Mouse (Mus musculus) midbrain, embryonic 12.5 days (tissue): ENCODE measurements at regions not wholly inside any gene's neighbourhood (a gene's known extent, or its start where the extent isn't known, plus 50 kb on each side); places are given as distances from the start of the nearest gene placed in this dataset.

ENCODE experiments used
- ATAC-seq: fragments of 200-750 bp; cut with Nextera tagmentation; 2 replicates; pipeline ENCODE4 v1.8.0; 2017; ENCODE audit warnings: low read depth, moderate TSS enrichment, moderate library complexity; ENCODE audit not compliant: low FRiP score
- H3K27ac ChIP-seq: fragments of 300-500 bp; sonication (generic); replicated peaks from 2 replicates; pipeline ENCODE4 v1.5.1; 2016; ENCODE audit warnings: mild to moderate bottlenecking
- H3K27me3 ChIP-seq: fragments of 300-500 bp; sonication (generic); 2 replicates; pipeline ENCODE4 v1.6.1; 2016; ENCODE audit warnings: mild to moderate bottlenecking
- H3K36me3 ChIP-seq: fragments of 300-500 bp; sonication (generic); 2 replicates; pipeline ENCODE4 v1.6.1; 2016
- H3K4me1 ChIP-seq: fragments of 300-500 bp; sonication (generic); 2 replicates; pipeline ENCODE4 v1.6.1; 2016
- H3K4me2 ChIP-seq: fragments of 300-500 bp; sonication (generic); replicated peaks from 2 replicates; pipeline ENCODE4 v1.6.1; 2016; ENCODE audit warnings: mild to moderate bottlenecking, moderate library complexity
- H3K4me3 ChIP-seq: fragments of 300-500 bp; sonication (generic); 2 replicates; pipeline ENCODE4 v1.5.1; 2016; ENCODE audit warnings: mild to moderate bottlenecking
- H3K9ac ChIP-seq: fragments of 300-500 bp; sonication (generic); replicated peaks from 2 replicates; pipeline ENCODE4 v1.6.1; 2016; ENCODE audit warnings: mild to moderate bottlenecking, moderate library complexity
- H3K9me3 ChIP-seq: fragments of 300-500 bp; sonication (generic); 2 replicates; pipeline ENCODE4 v1.6.1; 2016; ENCODE audit warnings: mild to moderate bottlenecking
- WGBS: fragments of 180-500 bp; shearing (Covaris S2); methylation state at CpG from one replicate; pipeline ENCODE4 v1.1.7; 2016; 5-methylcytosine and 5-hydroxymethylcytosine counted together

DNA sequence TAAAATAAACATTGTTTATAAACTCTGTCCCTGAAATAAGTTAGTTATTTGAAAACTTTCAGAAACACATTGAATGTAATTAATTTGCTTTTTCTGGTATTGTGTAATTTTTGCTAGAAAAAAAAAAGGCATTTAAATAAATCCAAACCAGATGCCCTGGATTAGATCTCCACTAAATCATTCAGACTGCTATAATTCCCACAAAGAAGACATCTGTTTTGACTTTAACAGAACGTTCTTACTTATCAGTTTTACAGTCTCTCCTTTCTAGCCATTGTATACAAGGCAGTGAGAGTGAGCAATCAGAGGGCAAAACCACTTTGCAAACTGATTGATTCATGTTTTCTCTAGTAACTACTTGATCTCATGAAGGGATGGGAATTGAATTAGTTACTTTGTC, 478.8 kb downstream of the Slitrk6 start:
- Histone ChIP-seq H3K9me3 (no peaks in the 10 kb centered on the region), H3K27me3 (no peaks in the 10 kb centered on the region), H3K27ac (no peak overlapping the region), H3K4me3 (no peak overlapping the region), H3K4me1 (no peaks in the 10 kb centered on the region), H3K9ac (no peak overlapping the region), H3K36me3 (no peaks in the 10 kb centered on the region), H3K4me2 (no peak overlapping the region)
- 44% methylated on average over 1 of the region's 1 CpGs for WGBS
- no peak for ATAC-seq

DNA sequence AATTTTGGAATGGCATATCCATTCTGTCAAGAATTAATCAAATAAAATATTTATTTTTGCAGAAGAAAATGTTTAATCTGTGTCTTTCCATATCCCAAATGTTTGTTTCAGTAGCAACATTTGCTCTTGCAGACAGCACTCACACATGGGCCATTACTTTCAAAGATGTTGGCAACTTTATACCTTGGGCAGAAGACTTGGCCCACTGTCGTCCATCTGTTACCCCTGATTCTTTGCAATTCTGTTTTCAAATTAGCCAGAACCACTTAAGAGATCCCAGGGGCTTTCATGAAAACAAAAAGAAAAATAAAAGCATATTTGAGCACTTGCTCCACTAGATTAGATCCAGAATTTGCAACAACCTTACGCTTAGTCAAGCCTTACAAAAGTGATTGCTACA, 483.7 kb downstream of the Slitrk6 start:
- no peaks in the 10 kb centered on the region for H3K36me3 ChIP-seq
- ATAC-seq, result no peak
- no peak overlapping the region for H3K27ac ChIP-seq
- no peaks in the 10 kb centered on the region for H3K4me1 ChIP-seq
- H3K4me2 ChIP-seq, result no peak overlapping the region
- H3K9ac ChIP-seq, result no peak overlapping the region
- no peaks in the 10 kb centered on the region for H3K27me3 ChIP-seq
- 86% methylated on average over 2 of the region's 2 CpGs for WGBS
- no peaks in the 10 kb centered on the region for H3K9me3 ChIP-seq
- H3K4me3 ChIP-seq, result no peak overlapping the region

DNA sequence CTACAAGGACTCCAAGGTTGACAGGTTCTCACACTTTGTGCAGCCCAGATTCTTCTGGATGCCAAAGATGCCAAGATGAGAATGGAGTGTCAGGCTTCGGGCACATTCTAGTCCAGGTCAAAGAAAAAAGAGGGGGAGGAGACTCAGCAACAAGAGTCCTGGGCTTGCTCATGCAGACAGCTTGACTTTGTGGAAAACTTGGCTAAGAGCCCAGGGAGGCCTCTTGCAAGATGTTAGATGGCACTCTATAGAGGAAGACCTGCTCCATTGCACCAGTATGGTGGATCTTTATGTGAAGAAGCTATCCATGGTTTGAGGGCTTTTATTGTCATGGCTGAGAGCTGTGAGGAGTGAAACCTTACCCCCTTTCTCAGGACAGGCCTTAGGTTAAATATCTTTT, 510.5 kb downstream of the Slitrk6 start:
- no peaks in the 10 kb centered on the region for H3K36me3 ChIP-seq
- no peaks in the 10 kb centered on the region for H3K4me1 ChIP-seq
- no peak overlapping the region for H3K4me3 ChIP-seq
- no peak overlapping the region for H3K9ac ChIP-seq
- H3K9me3 ChIP-seq, result no peaks in the 10 kb centered on the region
- H3K4me2 ChIP-seq, result no peak overlapping the region
- no peaks in the 10 kb centered on the region for H3K27me3 ChIP-seq
- no peak for ATAC-seq
- H3K27ac ChIP-seq, result no peak overlapping the region
- WGBS, result 95% methylated on average over 1 of the region's 1 CpGs

DNA sequence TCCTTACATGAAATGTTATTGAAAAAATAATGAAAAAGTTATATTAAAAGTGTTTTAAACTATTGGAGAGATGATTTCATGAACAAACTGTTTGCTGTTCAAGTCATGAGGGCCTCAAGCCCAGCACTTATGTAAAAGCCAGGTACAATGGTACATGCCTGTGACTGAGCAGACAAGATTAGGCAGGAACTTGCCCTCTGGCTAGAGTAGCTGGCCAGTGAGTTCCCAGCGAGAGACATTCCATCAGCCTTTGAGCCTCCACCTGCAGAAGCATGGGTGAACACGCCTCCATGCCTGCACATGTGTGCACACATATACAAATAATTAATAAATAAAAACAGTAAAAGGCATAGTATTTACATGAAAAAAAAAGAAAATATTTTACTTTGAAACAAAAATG, 511.4 kb downstream of the Slitrk6 start:
- Histone ChIP-seq H3K9ac (no peak overlapping the region), H3K27me3 (no peaks in the 10 kb centered on the region), H3K9me3 (no peaks in the 10 kb centered on the region), H3K27ac (no peak overlapping the region), H3K4me2 (no peak overlapping the region), H3K4me3 (no peak overlapping the region), H3K36me3 (no peaks in the 10 kb centered on the region), H3K4me1 (no peaks in the 10 kb centered on the region)
- no peak for ATAC-seq
- 84% methylated on average over 2 of the region's 2 CpGs for WGBS

DNA sequence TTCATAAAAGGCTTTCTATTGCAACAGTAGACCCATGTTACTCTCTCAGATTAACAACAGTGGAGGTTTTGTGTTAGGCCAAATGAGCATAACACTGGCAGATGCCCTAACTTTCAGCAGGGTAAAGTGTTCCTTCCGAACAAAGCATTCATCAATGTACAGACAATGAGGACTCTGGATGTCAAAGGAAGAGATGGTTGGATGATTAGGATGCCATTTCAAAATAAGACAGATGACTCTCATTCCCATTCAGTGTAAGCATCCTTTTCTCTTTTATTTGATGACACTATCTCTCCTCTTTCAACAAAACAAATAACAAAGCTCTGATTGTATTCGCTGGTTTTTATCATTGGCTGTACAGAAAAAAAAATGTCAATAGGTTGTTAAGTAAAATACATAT, 516.1 kb downstream of the Slitrk6 start:
- H3K4me2 ChIP-seq, result no peak overlapping the region
- H3K27me3 ChIP-seq, result no peaks in the 10 kb centered on the region
- WGBS, result 69% methylated on average over 2 of the region's 2 CpGs
- no peak overlapping the region for H3K27ac ChIP-seq
- no peaks in the 10 kb centered on the region for H3K36me3 ChIP-seq
- H3K4me1 ChIP-seq, result no peaks in the 10 kb centered on the region
- H3K9ac ChIP-seq, result no peak overlapping the region
- ATAC-seq, result no peak
- no peak overlapping the region for H3K4me3 ChIP-seq
- no peaks in the 10 kb centered on the region for H3K9me3 ChIP-seq

DNA sequence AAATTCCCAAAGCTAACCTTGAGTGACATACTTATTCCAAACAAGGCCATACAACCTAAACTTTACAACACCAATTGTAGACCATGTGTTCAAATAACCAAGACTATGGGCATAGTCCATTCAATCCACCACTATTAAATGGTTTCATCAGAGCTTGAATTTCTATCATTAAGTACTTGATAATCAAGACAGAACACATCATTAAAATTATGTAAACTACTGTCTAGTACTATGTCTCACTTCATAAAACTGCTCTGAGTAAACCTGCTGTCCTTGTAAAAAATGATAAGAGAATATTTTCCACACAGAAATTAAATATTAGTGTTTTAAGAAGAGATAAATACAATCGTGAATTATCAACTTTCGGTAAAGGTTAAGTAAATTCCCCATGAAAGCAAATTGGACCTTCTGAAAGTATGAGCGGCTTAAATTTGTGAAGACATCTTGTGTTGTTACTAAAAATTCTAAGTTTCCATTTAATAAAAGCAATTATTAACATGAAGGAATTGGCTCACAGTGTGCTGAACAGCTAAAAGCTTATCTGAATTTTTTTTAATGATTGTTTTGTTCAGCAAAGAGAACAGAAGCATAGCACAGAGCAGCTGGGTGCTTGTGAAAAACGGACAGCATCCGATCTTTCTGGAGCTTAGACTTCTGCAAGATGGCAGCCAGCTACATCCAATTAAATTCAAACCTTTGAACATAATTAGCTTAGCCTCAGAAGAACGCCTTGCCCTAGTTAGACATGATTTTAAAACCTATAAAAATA, 530.1 kb downstream of the Slitrk6 start:
- H3K4me1 ChIP-seq, result no peaks in the 10 kb centered on the region
- H3K27ac ChIP-seq, result no peak overlapping the region
- H3K4me2 ChIP-seq, result no peak overlapping the region
- no peak overlapping the region for H3K9ac ChIP-seq
- no peaks in the 10 kb centered on the region for H3K36me3 ChIP-seq
- H3K9me3 ChIP-seq, result no peaks in the 10 kb centered on the region
- 83% methylated on average over 6 of the region's 6 CpGs for WGBS
- no peaks in the 10 kb centered on the region for H3K27me3 ChIP-seq
- ATAC-seq, result no peak
- no peak overlapping the region for H3K4me3 ChIP-seq

DNA sequence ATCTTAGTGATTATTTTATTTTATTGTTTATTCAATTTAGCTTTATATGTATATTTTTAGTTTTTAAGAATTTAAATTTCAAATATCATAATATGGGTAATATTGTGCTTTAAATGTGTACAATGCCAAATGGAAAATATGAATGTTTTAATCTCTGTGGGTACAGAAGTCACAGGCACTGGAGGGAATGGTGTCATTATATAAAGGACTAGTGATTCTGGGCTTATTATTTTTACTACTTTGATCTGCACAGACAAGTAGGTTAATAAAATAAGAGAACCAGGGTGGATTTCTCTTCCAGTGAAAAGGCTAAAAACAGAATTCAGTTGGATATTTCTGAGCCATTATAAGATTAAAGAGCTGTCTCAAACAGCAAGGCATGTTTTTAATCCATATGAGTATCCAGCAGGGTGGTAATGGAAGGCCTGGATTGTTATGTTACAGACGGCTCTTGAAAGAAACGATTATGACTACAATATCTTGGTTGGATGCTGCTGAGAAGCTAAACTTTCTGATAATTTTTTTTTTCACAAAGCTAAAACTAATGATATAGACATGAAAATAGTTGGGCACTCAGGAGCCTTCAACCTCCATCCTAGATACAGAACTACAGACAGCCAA, 563.9 kb downstream of the Slitrk6 start:
- Histone ChIP-seq H3K4me2 (no peak overlapping the region), H3K4me1 (no peaks in the 10 kb centered on the region), H3K27ac (no peak overlapping the region), H3K27me3 (no peaks in the 10 kb centered on the region), H3K4me3 (no peak overlapping the region), H3K36me3 (no peaks in the 10 kb centered on the region), H3K9me3 (no peaks in the 10 kb centered on the region), H3K9ac (no peak overlapping the region)
- 63% methylated on average over 2 of the region's 2 CpGs for WGBS
- ATAC-seq, result no peak

DNA sequence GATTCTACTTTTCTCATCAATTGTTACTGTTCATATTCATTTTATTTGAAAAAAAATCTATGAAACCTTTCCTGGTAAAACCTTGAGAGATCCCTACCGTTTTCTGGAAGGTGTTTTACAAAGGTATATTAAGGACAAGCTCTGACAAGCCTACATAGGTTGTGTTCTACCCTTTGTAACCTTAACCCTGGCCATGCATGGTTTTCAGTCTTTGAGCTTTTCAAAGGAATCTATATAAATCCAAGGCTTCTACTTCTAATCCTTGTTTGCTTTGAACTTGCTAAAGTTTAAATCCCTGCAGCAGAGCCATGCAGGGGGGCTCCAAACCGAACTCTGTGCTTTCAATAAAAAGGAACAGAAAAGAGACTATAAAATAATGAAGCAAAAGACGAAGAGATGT, 564.5 kb downstream of the Slitrk6 start:
- Histone ChIP-seq H3K27me3 (no peaks in the 10 kb centered on the region), H3K4me3 (no peak overlapping the region), H3K9ac (no peak overlapping the region), H3K27ac (no peak overlapping the region), H3K4me1 (no peaks in the 10 kb centered on the region), H3K9me3 (no peaks in the 10 kb centered on the region), H3K4me2 (no peak overlapping the region), H3K36me3 (no peaks in the 10 kb centered on the region)
- WGBS, result 50% methylated on average over 3 of the region's 3 CpGs
- no peak for ATAC-seq

DNA sequence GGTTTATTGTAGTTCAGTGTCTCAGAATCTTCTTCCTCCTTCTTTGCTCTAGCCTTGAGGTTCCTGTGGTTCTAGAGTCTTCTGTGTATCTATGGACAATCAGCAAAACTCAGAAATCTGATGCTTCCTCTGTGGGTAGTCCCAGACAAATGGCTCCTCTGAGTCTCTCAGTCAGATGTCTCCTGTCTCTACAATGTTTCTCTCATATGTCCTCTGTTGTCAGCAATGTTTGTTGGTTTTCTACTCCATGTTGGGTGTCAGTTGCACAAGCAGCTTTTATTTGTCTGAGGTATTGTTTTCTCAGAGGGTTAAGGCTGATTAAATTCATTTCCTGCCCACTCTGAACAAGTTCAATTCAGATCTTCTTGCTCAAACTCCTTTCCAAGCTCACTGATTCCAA, 575.8 kb downstream of the Slitrk6 start:
- Histone ChIP-seq H3K4me3 (no peak overlapping the region), H3K4me2 (no peak overlapping the region)

DNA sequence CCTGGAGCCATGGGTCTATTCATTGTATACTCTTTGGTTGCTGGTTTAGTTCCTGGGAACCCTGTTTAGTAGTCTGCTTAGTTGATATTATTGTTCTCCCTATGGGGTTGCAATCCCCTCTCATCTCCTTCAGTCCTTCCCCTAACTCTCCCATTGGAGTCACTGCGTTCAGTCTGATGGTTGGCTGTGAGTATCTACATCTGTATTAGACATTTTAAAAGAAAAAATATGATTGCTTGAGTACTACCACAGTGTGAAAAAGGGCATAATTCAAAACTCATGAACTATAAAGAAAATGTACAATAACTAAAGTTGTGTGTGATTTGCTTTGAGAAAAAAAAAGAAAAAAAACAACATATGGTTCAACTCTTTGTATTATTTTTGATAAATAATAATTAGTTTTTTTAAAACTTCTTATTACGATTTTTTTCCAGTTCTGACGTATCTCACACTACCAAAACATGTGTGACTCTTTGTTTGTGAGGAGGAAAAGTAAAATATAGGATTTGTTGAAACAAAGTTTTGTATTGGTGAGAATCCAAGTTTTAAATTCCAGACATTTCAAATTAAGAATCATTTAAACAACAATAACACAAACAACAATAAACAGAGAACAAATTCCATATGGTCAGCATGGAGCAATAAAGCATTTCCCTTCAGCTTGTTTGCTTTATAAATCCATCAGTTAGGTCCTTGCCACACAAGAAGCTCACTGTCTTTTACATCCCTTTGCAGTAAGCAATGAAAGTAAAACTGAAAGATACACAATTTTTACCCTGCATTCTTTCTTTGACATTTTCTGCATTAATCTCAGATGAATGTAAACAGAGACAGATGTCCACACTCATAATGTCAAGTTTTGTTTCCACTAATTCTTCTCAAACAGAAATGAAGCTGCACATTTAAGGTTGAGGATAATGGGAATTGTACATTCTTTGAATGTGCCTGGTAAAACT, 583.5 kb downstream of the Slitrk6 start:
- Histone ChIP-seq H3K4me2 (no peak overlapping the region), H3K4me1 (no peaks in the 10 kb centered on the region), H3K9ac (no peak overlapping the region), H3K27me3 (no peaks in the 10 kb centered on the region), H3K27ac (no peak overlapping the region), H3K36me3 (no peaks in the 10 kb centered on the region), H3K9me3 (no peaks in the 10 kb centered on the region), H3K4me3 (no peak overlapping the region)
- ATAC-seq, result no peak
- WGBS, result 84% methylated on average over 3 of the region's 3 CpGs

More for the DNA sequence above, 575.8 kb downstream of the Slitrk6 start:
- Histone ChIP-seq H3K9me3 (no peaks in the 10 kb centered on the region), H3K4me1 (no peaks in the 10 kb centered on the region), H3K27ac (no peak overlapping the region), H3K36me3 (no peaks in the 10 kb centered on the region), H3K9ac (no peak overlapping the region), H3K27me3 (no peaks in the 10 kb centered on the region)
- no peak for ATAC-seq

DNA sequence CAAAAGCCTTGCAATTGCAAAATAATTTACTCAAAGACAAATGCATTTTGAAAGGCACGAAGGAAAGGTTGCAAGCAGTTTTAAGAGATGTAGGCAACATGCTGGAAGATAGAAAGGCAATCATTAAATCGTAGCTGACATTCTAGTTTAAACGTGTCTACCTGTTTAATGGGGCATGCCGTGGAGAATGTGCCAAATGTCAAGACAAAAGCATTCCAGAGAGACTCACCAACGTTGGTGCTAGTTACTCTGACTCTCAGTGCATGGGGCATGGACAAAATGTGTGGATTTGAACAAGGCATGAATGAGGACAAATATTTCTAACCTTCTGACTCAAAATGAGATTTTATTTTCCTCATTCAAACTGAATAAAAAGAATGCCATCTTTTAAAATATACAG, 586.3 kb downstream of the Slitrk6 start:
- 39% methylated on average over 5 of the region's 5 CpGs for WGBS
- ATAC-seq, result no peak
- Histone ChIP-seq H3K4me2 (no peak overlapping the region), H3K27ac (no peak overlapping the region), H3K27me3 (no peaks in the 10 kb centered on the region), H3K4me1 (no peaks in the 10 kb centered on the region), H3K36me3 (no peaks in the 10 kb centered on the region), H3K9ac (no peak overlapping the region), H3K9me3 (no peaks in the 10 kb centered on the region), H3K4me3 (no peak overlapping the region)

DNA sequence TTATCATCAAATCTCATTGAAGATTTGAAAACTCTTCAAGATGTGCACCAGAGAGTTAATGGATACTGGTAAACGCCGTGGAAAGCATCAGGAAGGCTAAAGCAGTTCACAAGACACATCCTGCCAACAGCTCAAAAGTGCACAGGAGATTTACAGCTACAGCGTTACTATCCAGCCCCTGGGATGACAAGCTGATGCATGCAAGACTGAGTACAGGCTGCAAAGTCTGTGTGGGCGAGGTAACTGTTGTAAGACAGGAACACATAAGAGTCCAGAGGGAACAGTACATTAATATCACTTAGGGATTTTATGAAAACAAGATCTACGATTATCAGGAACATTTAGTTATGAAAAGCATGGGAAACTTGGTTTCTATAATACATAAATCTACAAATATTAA, 626.7 kb downstream of the Slitrk6 start:
- no peak overlapping the region for H3K9ac ChIP-seq
- no peak overlapping the region for H3K4me3 ChIP-seq
- no peaks in the 10 kb centered on the region for H3K27me3 ChIP-seq
- no peak overlapping the region for H3K4me2 ChIP-seq
- H3K9me3 ChIP-seq, result no peaks in the 10 kb centered on the region
- 84% methylated on average over 5 of the region's 5 CpGs for WGBS
- H3K4me1 ChIP-seq, result no peaks in the 10 kb centered on the region
- no peak for ATAC-seq
- no peak overlapping the region for H3K27ac ChIP-seq
- H3K36me3 ChIP-seq, result no peaks in the 10 kb centered on the region
